Mouse (Mus musculus) layer of hippocampus, postnatal 25 days (tissue): Measurements from ENCODE around the gene Apbb1. TPM values are rescaled to one million over a fixed set of nuclear protein-coding genes. Genes with fewer than 3 reads are reported as not detected.
A peak's percentile ranks its signal among the peaks of the same experiment; 100 is the strongest.

Experiments used
- DNase-seq, 2 experiments: peaks; one replicate each; pipeline ENCODE4 v3.0.0; 2022; ENCODE audit warnings: mixed read lengths in 2 of 2, low spot score in 1 of 2; ENCODE audit errors: extremely low spot score in 1 of 2
- total RNA-seq, 2 experiments: library from RNA; stranded (reverse); gene quantifications; 2 replicates each; pipeline ENCODE4 v1.2.3; 2021

Apbb1 gene
- total RNA-seq = 100 to 1,000 TPM; 371 to 404 TPM

DNA sequence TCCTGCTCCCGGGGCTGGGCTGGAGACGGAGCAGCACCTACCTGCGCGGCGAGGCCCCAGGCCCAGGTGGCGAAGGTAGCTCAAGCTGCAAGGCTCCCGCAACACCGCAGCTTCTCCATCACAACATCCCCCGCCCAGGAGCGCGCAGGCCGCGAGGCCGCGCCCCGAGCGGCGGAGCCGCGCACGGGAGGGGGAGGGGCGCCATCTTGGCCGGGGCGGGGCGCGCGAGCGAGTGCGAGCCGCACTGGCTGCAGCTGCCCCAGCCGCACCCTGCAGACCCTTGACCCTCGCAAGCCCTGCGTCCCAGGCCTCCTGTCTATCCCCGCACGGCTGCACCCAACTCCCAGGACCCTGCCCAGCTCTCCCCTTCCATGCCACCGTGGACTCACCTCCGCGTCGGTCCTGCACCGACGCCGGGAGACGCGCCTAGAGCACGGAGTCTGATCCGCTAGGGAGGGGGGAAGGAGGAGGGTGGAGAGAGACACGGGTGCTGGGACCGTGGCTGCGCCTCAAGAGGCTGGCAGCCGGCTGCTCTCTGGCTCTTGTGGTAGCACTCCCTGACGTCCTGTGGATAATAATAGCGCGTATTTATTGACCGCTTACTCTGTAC is at the start of gene Apbb1:
Gene Apbb1 (minus strand): TSS at position 560 of the 610 bp plus-strand sequence.
- peak; percentile 75 to 80 for DNase-seq

- DNase-seq = no peak
Observed at GRCm38 (mm10) chr7:105628633-105629032, 47.2 kb upstream of the Apbb1 start.

DNA sequence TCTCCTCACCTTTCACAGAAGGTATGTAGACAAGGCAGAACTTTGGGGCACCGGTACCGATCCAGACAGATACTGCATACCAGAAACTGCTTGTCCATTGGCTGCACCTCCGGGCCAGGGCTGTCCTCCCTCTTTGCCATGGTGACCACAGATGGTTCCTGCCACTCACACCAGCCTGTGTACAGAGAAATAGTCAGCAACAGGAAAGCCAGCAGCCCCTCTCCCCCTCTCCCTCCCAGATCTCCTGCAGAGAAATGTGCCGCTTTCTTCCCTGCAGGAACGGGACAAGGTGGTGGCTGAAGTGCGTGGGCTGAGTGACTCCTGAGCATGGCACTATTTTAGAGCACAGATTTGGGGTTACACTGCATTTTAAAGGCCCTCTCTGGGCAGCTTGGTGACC is 43.9 kb upstream of the Apbb1 start:
- DNase-seq = no peak

- no peak for DNase-seq
Observed at GRCm38 (mm10) chr7:105621646-105622292, 40.3 kb upstream of the Apbb1 start.

GRCm38 (mm10) chr7:105621053-105621452 is 39.6 kb upstream of the Apbb1 start:
- DNase-seq = no peak

GRCm38 (mm10) chr7:105619701-105620100 is 38.2 kb upstream of the Apbb1 start:
- DNase-seq = no peak

DNA sequence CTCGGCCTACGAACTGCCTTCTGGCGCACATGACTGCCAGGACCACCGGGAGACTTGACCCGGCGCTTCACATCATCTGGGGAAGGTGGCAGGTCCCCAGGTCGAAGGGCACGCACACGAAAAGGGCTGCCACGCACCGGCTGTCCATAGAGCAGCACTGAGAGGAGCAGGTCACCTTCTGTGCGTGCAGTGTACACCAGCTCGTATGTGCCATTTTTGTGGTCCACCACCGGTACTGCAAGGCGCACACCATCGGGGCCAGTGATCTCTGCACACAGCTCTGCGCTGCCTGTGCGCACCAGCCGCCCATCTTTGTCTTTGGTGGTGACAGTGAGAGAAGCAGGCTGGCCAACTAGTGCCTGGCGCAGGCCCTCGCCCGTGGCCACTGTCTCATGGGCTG is 36.4 kb upstream of the Apbb1 start:
- no peak for DNase-seq

DNA sequence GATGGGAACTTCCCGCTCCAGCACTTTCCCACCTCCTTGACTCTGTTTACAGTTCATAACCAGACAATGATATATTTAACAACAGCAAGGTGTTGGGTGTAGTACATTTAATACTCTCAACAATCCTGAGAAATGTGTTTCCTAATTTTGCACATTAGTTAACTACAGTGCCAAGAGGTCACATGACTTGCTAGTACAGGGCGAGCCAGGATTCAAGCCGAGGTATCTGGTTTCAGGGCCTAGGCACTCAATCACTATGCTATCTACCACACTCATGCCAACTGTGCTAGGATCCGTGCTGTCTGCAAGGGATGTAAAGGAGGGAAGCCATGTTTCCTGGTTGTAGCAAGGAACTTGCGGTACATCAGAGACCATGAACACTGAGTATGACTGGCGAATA is 35.1 kb upstream of the Apbb1 start:
- DNase-seq = no peak

GRCm38 (mm10) chr7:105615720-105616119 is 34.3 kb upstream of the Apbb1 start:
- no peak for DNase-seq

DNA sequence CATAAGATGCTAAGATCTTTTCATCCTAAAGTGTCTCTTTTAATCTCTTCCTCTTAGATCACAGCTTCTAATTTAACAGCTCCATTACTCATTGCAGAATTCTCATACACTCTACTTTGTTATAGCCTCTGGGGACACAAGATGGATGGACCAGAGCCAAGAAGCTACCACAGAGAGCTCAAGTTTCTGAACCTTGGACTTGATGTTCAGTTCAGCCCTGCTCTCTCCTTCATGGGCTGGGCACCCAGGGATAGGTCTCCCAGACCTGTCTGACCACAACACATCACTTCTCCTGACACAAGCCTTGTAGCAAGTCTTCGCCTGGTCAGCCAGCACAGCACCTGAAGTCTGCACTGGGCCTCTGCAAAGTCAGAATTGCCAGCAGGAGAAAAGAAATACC is 32.9 kb upstream of the Apbb1 start:
- no peak for DNase-seq

GRCm38 (mm10) chr7:105611767-105612166 is 30.3 kb upstream of the Apbb1 start:
- no peak for DNase-seq

DNA sequence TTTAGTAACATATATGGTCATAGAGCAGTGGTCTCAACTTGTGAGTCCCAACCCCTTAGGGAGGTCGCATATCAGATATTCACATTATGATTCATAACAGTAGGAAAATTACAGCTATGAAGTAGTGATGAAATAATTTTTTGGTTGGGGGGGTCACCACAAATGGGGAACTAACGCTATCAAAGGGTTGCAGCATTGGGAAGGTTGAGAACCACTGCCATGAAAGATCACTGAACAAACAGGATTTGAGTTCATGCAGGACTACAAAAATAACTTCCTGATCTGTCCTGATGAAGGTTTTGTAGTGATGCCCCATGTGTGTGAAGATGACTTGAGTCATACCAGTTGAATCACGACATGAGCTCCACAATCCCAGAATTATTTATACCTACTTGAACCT is 27.0 kb upstream of the Apbb1 start:
- no peak for DNase-seq

DNA sequence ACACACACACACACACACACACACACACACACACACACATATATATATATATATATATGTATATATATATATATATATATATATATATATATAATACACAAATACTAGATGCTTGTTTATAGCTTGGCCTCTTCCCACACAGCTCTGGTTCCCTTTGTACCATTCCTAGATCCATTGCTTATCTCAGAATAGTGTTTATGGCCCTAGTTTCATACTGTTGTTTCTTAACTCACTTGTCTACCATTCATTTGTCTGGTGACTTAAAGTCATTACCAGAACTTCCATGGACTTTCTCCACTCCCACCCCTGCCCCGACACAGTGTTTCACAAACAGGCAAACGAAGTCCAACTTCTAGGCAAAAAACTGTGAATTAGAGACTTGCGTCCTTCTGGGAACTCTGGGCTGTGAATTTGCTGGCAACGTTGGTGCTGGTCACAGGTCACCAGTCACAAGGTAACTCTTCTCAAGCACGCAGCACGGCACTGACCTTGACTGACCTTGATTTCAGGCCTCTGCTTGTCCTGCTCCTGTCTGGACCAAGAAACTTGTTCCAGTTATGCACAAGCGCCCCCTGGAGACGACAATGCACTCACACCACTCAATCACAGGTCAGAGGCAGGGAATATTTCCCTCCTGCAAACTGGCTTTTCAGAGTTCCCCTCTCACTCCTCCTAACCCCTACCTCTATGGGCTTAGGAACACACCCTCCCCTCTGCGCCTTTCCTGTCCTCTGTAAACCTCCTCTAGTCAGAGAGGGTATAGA is 21.6 kb upstream of the Apbb1 start:
- peak; percentile 39 to 75 for DNase-seq

- no peak for DNase-seq
Observed at GRCm38 (mm10) chr7:105590097-105590496, 8.6 kb upstream of the Apbb1 start.

- no peak for DNase-seq
Observed at GRCm38 (mm10) chr7:105588325-105588912, 7.0 kb upstream of the Apbb1 start.

DNA sequence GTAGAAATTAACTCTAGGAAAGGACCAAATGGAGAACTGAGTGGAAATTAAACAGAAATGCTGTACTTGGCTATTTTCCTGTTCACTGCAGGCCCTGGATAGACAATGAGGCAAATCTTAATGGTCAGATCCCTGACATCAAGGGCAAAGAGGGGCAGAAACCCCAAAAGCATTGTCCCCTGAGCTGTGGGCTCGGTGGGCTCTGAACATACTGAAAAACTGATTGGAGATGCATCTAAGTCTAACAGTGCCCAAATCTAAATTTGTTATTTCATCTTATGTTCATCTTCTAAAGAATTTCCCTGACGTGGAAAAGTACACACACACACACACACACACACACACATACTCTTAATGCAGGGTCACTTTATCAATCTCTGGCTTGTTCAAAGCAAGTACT is 506 bp upstream of the Apbb1 start:
- no peak for DNase-seq

GRCm38 (mm10) chr7:105580627-105581089 is 795 bp downstream of the Apbb1 start:
- DNase-seq = no peak

- no peak for DNase-seq
Observed at GRCm38 (mm10) chr7:105578481-105578880, 3.0 kb downstream of the Apbb1 start.

- DNase-seq = no peak
Observed at GRCm38 (mm10) chr7:105577377-105577871, 4.0 kb downstream of the Apbb1 start.

DNA sequence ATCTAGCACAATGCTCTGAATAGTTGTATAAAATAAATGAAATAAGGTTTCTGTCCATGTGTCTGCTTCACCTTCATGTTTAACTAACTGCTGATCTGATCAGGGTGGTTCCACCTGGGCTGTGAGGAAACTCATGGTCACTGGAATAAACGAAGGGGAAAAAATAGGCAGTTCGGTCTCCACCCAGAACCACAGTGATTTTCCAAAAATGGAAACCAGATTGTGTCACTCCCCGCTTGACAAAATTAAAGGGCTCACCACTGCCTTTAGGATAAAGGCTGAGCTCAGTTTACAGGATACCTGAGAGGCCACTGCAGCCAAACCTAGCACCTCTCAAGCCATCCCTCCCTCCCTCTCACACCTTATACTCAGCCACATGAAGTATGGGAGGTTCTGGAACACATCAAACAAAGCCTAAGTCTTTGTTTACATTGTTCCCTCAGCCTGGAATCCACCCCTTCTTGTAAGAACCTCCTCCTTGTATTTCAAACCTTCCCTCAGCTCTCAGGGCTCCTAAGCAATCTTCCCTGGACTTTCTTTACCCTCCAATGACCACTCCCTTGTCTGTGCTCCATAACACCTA is 5.2 kb downstream of the Apbb1 start:
- DNase-seq = no peak

GRCm38 (mm10) chr7:105574537-105574936 is 6.9 kb downstream of the Apbb1 start:
- DNase-seq = no peak
